Mouse (Mus musculus) bone marrow macrophage, adult 2 months (primary cell): ENCODE data around the gene Mgat2.

Experiments
- CTCF ChIP-seq: IDR thresholded peaks from 2 replicates; pipeline ENCODE4 v1.5.1; 2012; ENCODE audit warnings: low read depth, mild to moderate bottlenecking, low read length, moderate library complexity
- POLR2A ChIP-seq: IDR thresholded peaks from 2 replicates; pipeline ENCODE4 v1.6.1; 2012; ENCODE audit warnings: mild to moderate bottlenecking, low read depth, low read length, borderline replicate concordance

GRCm38 (mm10) chr12:69227776-69228466 lies 44.0 kb downstream of the Mgat2 start, which contains the start of gene Pole2:
- TF ChIP-seq CTCF, result no peak
- no peak for TF ChIP-seq POLR2A
